Mouse (Mus musculus): Measurements from ENCODE around the gene Pp2d1. TPM values are rescaled to one million over a fixed set of nuclear protein-coding genes. Genes with fewer than 3 reads are reported as not detected.
A peak's percentile ranks its signal among the peaks of the same experiment; 100 is the strongest.
"Not testable (repeated sequence)": the region's sequence is repeated elsewhere in the genome, so short reads cannot be mapped to it uniquely, and the experiment has no call there.

The Pp2d1 gene
- 0.60 and 0.65 TPM in 2 replicates for polyA plus RNA-seq (2015; fragmentation: Nextera tagmentation; extraction: Ambion mirVana)

GRCm38 (mm10) chr17:53539351-53539750 is at the start of gene Pp2d1:
TSS of gene Pp2d1 (minus strand) at chr17:53539451.
- not testable (repeated sequence) for H3K27me3 ChIP-seq (replicated peaks); ATAC-seq (replicated peaks); H3K27ac ChIP-seq; H3K36me3 ChIP-seq (replicated peaks); H3K9me3 ChIP-seq; H3K9ac ChIP-seq; H3K4me1 ChIP-seq; H3K4me3 ChIP-seq; H3K4me2 ChIP-seq
- 91% methylated on average over 2 of the region's 2 CpGs for WGBS

- ATAC-seq (replicated peaks) = no peak; the same call in 1 of the 2 replicates
- no peak overlapping the region for H3K27ac ChIP-seq
- no peak overlapping the region for H3K4me2 ChIP-seq
- H3K9ac ChIP-seq = no peak overlapping the region
- H3K4me3 ChIP-seq = no peak overlapping the region
- no peaks in the 10 kb centered on the region for H3K36me3 ChIP-seq (replicated peaks)
- H3K4me1 ChIP-seq = peaks cover 8% of the 10 kb centered on the region
- H3K27me3 ChIP-seq (replicated peaks) = no peaks in the 10 kb centered on the region
- 90% methylated on average over 9 of the region's 9 CpGs for WGBS
- H3K9me3 ChIP-seq = no peaks in the 10 kb centered on the region
These were observed 49.0 kb upstream of the Pp2d1 start for GRCm38 (mm10) chr17:53588097-53588855.

DNA sequence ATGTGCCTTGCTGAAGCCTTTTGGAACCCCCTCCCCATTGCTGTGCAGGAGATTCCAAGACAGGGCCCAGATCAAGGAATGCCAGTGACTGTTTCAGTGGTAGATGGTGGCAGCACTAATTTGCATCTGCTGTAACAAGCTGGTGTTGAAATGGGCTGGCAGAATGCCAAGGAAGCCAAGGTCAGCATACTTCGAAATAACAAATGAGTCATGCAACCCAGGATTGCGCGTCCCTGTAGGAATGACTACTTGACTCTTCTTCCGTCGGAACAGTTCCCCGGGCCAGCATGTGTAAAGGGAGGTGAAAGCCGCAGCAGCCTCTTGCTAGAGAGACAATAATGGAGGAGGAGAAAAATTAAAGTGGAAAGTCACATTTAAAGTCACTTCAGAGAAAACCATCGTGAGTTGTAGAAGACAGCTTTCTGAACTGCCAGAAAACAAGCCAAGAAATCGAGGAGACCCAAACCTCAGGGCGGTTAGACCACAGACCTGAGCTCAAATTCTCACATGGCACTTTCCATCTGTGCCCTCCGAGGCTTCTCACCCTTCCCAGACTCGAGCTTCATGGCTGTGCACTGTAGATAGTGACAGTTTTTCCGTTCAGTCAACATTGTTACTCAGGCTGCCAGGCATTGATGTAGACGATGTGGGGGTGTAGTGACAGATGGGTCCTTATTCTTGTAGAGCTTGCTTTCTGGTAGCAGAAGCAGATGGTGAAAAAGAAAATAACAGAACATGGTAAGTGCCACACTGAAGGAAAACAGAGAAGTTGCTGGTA is 48.0 kb upstream of the Pp2d1 start:
- Histone ChIP-seq H3K4me2 (no peak overlapping the region), H3K27ac (0 out of 2 replicates have a peak overlapping the region, but pooled peaks have one; percentile 13), H3K9me3 (no peaks in the 10 kb centered on the region), H3K9ac (no peak overlapping the region), H3K36me3 (replicated peaks) (no peaks in the 10 kb centered on the region), H3K4me3 (no peak overlapping the region), H3K27me3 (replicated peaks) (no peaks in the 10 kb centered on the region), H3K4me1 (peaks cover 8% of the 10 kb centered on the region)
- ATAC-seq (replicated peaks) = peak; percentile 65
- 49% methylated on average over 14 of the region's 14 CpGs for WGBS

DNA sequence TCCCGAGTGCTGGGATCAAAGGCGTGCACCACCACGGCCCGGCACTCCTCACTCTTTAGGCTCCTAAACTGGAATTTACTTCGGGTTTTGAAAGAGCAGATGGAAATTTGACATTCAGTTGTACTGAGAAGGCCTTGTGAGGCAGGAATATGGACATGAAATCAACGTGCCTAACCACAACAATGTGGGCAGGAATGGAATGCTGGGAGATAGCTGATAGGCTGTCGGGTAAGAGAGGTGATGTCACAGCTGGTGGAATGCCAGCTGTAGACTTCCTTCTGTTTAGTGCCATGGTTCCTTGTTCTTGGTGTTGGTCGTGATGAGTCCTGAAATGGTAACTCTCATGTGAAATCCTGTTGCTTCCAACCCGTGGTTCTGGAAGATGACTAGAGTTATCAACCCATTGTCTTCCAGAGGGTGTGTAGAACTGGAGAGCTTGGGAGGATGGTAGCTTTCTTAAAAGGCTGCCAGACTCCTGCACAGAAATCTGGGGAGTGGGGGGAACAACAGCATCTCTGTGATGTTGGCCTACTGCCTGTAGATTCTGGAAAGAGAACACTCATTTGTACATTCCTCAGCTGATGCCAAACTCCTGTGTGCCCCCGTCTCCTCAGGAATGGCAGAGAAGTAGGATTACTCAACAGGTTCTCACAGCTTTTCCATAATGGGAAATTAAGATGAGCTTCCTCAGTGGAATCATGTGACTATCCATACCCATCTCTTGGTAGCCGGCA is 44.8 kb upstream of the Pp2d1 start:
- H3K4me1 ChIP-seq = peaks cover 8% of the 10 kb centered on the region

GRCm38 (mm10) chr17:53582805-53583204 is 43.6 kb upstream of the Pp2d1 start:
- no peak overlapping the region for H3K4me3 ChIP-seq
- no peak overlapping the region for H3K9ac ChIP-seq
- H3K36me3 ChIP-seq (replicated peaks) = no peaks in the 10 kb centered on the region
- WGBS = 82% methylated on average over 7 of the region's 7 CpGs
- H3K4me2 ChIP-seq = no peak overlapping the region
- H3K27me3 ChIP-seq (replicated peaks) = no peaks in the 10 kb centered on the region
- no peaks in the 10 kb centered on the region for H3K9me3 ChIP-seq
- no peak for ATAC-seq (replicated peaks)
- H3K4me1 ChIP-seq = peaks cover 5% of the 10 kb centered on the region
- H3K27ac ChIP-seq = no peak overlapping the region

More for the DNA sequence above, 44.8 kb upstream of the Pp2d1 start:
- H3K4me2 ChIP-seq = no peak overlapping the region
- no peaks in the 10 kb centered on the region for H3K9me3 ChIP-seq
- no peak for ATAC-seq (replicated peaks)
- H3K9ac ChIP-seq = no peak overlapping the region
- H3K4me3 ChIP-seq = no peak overlapping the region
- H3K27ac ChIP-seq = no peak overlapping the region
- H3K27me3 ChIP-seq (replicated peaks) = no peaks in the 10 kb centered on the region
- 93% methylated on average over 11 of the region's 11 CpGs for WGBS
- no peaks in the 10 kb centered on the region for H3K36me3 ChIP-seq (replicated peaks)

GRCm38 (mm10) chr17:53582026-53582585 is 42.9 kb upstream of the Pp2d1 start:
- Histone ChIP-seq H3K4me3 (no peak overlapping the region), H3K9me3 (no peaks in the 10 kb centered on the region), H3K4me1 (no peaks in the 10 kb centered on the region; the same call in 1 of the 2 replicates), H3K4me2 (no peak overlapping the region), H3K27me3 (replicated peaks) (no peaks in the 10 kb centered on the region), H3K9ac (no peak overlapping the region), H3K27ac (no peak overlapping the region), H3K36me3 (replicated peaks) (no peaks in the 10 kb centered on the region)
- ATAC-seq (replicated peaks) = no peak
- 75% methylated on average over 4 of the region's 4 CpGs for WGBS

DNA sequence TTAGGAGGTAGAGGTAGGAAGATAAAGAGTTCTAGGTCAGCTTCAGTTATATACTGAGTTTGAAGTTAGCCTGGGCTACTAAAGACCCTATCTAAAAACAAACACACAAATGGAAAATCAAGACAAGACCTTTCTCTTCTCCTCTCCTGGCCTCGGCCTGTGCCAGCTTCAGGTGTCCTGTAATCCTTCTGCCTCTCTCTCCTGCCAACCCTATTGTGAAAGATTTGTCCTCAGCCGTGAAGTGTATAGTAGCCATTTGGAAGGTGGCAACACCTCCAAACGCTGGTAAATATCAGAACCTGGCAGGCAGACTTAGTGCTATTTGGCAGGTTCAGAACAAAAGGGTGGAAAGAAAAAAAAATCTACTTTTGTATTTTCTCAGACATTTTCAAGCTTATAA is 41.0 kb upstream of the Pp2d1 start:
- no peaks in the 10 kb centered on the region for H3K27me3 ChIP-seq (replicated peaks)
- no peaks in the 10 kb centered on the region for H3K9me3 ChIP-seq
- ATAC-seq (replicated peaks) = no peak
- H3K4me2 ChIP-seq = no peak overlapping the region
- no peaks in the 10 kb centered on the region for H3K36me3 ChIP-seq (replicated peaks)
- H3K27ac ChIP-seq = no peak overlapping the region
- H3K4me3 ChIP-seq = no peak overlapping the region
- no peaks in the 10 kb centered on the region for H3K4me1 ChIP-seq
- WGBS = 81% methylated on average over 3 of the region's 3 CpGs
- H3K9ac ChIP-seq = no peak overlapping the region

GRCm38 (mm10) chr17:53579612-53580011 is 40.4 kb upstream of the Pp2d1 start:
- 50% methylated on average over 4 of the region's 4 CpGs for WGBS
- H3K4me3 ChIP-seq = no peak overlapping the region

DNA sequence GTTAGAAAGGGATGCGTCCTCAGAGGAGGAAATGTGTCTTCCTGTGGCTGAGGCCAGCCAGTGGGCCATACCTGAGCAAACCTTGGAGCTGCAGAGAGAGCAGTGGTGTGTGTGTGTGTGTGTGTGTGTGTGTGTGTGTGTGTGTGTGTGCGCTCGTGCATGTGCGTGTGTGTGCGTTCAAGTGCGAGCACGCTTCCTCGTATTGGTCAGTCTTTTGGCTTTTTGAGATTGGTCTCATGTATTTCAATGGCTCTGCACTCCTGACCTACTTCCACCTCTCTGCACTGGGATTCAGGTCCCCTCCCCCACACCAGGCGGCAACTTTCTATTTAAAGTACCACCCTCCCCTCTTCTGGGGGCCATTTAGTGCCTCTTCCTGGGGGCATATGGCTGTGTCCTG is 39.5 kb upstream of the Pp2d1 start:
- Histone ChIP-seq H3K9ac (no peak overlapping the region), H3K36me3 (replicated peaks) (no peaks in the 10 kb centered on the region), H3K27ac (no peak overlapping the region), H3K4me2 (no peak overlapping the region), H3K4me1 (no peaks in the 10 kb centered on the region), H3K9me3 (no peaks in the 10 kb centered on the region), H3K4me3 (no peak overlapping the region), H3K27me3 (replicated peaks) (no peaks in the 10 kb centered on the region)
- no peak for ATAC-seq (replicated peaks)
- WGBS = 70% methylated on average over 9 of the region's 9 CpGs

More at GRCm38 (mm10) chr17:53579612-53580011, 40.4 kb upstream of the Pp2d1 start:
- H3K4me2 ChIP-seq = no peak overlapping the region
- no peaks in the 10 kb centered on the region for H3K36me3 ChIP-seq (replicated peaks)
- no peaks in the 10 kb centered on the region for H3K9me3 ChIP-seq
- H3K27ac ChIP-seq = no peak overlapping the region
- no peaks in the 10 kb centered on the region for H3K4me1 ChIP-seq
- ATAC-seq (replicated peaks) = no peak
- no peak overlapping the region for H3K9ac ChIP-seq
- H3K27me3 ChIP-seq (replicated peaks) = no peaks in the 10 kb centered on the region

- Histone ChIP-seq H3K9me3 (no peaks in the 10 kb centered on the region), H3K27ac (no peak overlapping the region), H3K4me3 (no peak overlapping the region), H3K9ac (no peak overlapping the region), H3K4me1 (no peaks in the 10 kb centered on the region), H3K4me2 (no peak overlapping the region), H3K36me3 (replicated peaks) (no peaks in the 10 kb centered on the region), H3K27me3 (replicated peaks) (no peaks in the 10 kb centered on the region)
- WGBS = 79% methylated on average over 6 of the region's 6 CpGs
- no peak for ATAC-seq (replicated peaks)
These were observed 39.0 kb upstream of the Pp2d1 start for GRCm38 (mm10) chr17:53578249-53578648.

GRCm38 (mm10) chr17:53577754-53578153 is 38.5 kb upstream of the Pp2d1 start:
- Histone ChIP-seq H3K4me2 (no peak overlapping the region), H3K4me1 (no peaks in the 10 kb centered on the region), H3K9me3 (no peaks in the 10 kb centered on the region), H3K36me3 (replicated peaks) (no peaks in the 10 kb centered on the region), H3K27ac (no peak overlapping the region), H3K9ac (no peak overlapping the region), H3K4me3 (no peak overlapping the region), H3K27me3 (replicated peaks) (no peaks in the 10 kb centered on the region)
- WGBS = 86% methylated on average over 5 of the region's 5 CpGs
- no peak for ATAC-seq (replicated peaks)

DNA sequence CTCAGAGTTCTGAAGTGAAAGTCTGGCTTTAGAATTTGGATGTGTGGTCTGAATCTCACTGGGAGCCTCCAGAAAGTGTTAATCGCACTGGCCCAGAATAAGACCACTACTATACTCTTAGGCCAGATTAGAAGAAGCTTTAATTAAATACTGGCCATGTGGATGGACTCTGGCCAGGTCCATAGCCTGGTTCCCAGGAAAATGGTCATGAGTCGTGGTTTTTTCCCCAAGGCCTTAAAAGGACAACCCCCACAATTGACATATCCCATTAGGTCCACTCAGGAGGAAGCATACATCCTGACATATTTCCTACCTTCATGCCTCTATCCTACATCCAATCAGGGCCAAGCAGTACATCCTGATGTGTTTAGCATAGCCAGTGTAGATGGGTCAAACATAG is 37.9 kb upstream of the Pp2d1 start:
- Histone ChIP-seq H3K9ac (no peak overlapping the region), H3K27ac (no peak overlapping the region), H3K4me2 (no peak overlapping the region), H3K36me3 (replicated peaks) (no peaks in the 10 kb centered on the region), H3K4me3 (no peak overlapping the region), H3K9me3 (no peaks in the 10 kb centered on the region), H3K4me1 (no peaks in the 10 kb centered on the region), H3K27me3 (replicated peaks) (no peaks in the 10 kb centered on the region)
- ATAC-seq (replicated peaks) = no peak
- 84% methylated on average over 2 of the region's 2 CpGs for WGBS

All from midbrain, embryonic 15.5 days (tissue).